Mouse (Mus musculus) E14TG2a.4 (cell line): Measurements from ENCODE around the gene Dusp18.

ENCODE experiments used
- CTCF ChIP-seq: conservative IDR thresholded peaks from 2 replicates; pipeline ENCODE4 v1.5.1; 2014; ENCODE audit warnings: low read length
- NANOG ChIP-seq: IDR thresholded peaks from 2 replicates; pipeline ENCODE4 v1.6.1; 2014; ENCODE audit warnings: borderline replicate concordance, low read length, mixed read lengths
- POU5F1 ChIP-seq: IDR thresholded peaks from 2 replicates; pipeline ENCODE4 v1.6.1; 2014; ENCODE audit warnings: low read length, borderline replicate concordance

DNA sequence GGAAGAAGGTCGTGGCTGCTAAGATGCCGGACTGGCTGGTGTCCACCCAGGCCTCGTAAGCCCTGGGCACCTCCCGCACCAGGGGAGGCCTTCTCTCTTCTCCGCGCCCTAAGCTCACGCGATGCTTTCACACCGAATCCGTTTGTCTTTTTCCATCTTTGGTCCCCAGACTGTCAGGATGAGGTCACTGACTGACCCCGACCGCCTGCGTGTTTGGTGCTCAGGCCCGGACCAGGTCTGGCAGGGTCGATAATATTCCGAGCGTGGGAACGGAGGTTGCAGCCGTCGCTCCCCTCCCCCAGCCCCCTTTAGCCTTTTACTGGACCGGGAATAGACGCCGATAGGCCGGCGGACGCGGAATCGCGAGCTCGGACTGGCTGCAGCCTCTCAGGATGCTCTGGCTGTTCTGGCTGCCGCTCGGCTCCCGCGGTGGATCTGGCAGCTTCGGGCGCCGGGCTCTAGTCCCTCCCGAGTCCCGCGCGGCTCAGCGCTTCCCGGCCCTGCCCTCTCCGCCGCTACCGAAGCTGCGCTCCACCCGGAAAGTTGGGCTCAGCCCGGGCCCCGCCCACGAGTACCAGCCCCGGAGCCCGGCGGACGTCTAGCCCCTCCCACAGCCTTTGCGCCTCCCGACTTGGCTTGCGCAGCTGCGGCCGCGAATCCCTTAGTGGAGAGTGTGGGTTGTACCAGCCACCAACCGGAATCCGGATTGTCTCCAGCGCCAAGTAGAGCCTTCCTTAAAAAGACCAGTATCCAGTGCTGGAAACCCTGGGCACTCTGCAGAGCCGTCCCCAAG lies 18.5 kb downstream of the Dusp18 start:
- TF ChIP-seq POU5F1 (no peak), CTCF (no peak), NANOG (no peak)
